Mouse (Mus musculus): ENCODE results near the gene Got2. TPM values are rescaled to one million over a fixed set of nuclear protein-coding genes. Genes with fewer than 3 reads are reported as not detected.

The Got2 gene
- polyA plus RNA-seq, 2 experiments = 60.2 to 101 TPM

- Histone ChIP-seq H3K9ac (ENCODE audit: low read depth, low read length, severe bottlenecking) (peak overlapping the region; percentile 74), H3K9me3 (ENCODE audit: control insufficient read depth, low read length) (no peaks in the 10 kb centered on the region), H3K36me3 (ENCODE audit: control insufficient read depth, insufficient read depth, low read length) (peaks cover 9% of the 10 kb centered on the region), H3K27ac (replicated peaks; ENCODE audit: low read depth, low read length) (no peak overlapping the region), H3K27me3 (ENCODE audit: control insufficient read depth, insufficient read depth, low read length) (no peaks in the 10 kb centered on the region), H3K4me1 (ENCODE audit: control insufficient read depth, insufficient read depth, low read length) (peaks cover 7% of the 10 kb centered on the region; the same call in 1 of the 2 replicates), H3K4me3 (replicated peaks; ENCODE audit: low read length) (peak overlapping the region; percentile 64), H3K4me2 (replicated peaks; ENCODE audit: low read depth, low read length, severe bottlenecking) (peak overlapping the region; percentile 67)
- ATAC-seq (ENCODE audit: low FRiP score, low read depth) (no peak), DNase-seq (ENCODE audit: low spot score) (no peak)
- 60% methylated on average over 4 of the region's 4 CpGs for WGBS
- no peak for TF ChIP-seq POLR2A (IDR thresholded peaks at IDR 0.05; ENCODE audit: borderline replicate concordance, extremely low read depth, insufficient read depth, insufficient read length)
These were observed 36.1 kb downstream of the Got2 start for GRCm38 (mm10) chr8:95852290-95852689.

DNA sequence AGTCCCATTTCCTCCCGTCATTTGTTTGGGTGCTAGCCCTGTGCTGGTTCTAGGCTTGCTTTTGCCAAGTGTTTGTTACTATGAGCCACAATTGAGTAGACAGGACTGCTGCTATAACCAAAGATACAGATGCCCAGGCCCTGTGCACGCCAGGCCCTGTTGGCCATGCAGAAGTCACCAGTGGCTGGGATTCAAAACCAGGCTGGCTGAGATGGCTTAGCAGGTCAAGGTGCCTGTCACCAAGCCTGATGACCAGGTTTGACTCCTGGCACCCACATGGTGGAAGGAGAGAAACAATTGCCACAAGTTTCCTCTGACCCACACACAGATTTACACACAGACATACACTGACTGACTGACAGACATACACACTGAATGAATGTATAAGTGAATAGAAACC lies 38.0 kb downstream of the Got2 start:
- H3K27ac ChIP-seq (replicated peaks; ENCODE audit: low read depth, low read length) = no peak overlapping the region
- peaks cover 19% of the 10 kb centered on the region for H3K36me3 ChIP-seq (ENCODE audit: control insufficient read depth, insufficient read depth, low read length)
- H3K9ac ChIP-seq (ENCODE audit: low read depth, low read length, severe bottlenecking) = no peak overlapping the region
- 88% methylated on average over 2 of the region's 2 CpGs for WGBS
- DNase-seq (ENCODE audit: low spot score) (no peak), ATAC-seq (ENCODE audit: low FRiP score, low read depth) (no peak)
- no peak overlapping the region for H3K4me3 ChIP-seq (replicated peaks; ENCODE audit: low read length)
- H3K4me1 ChIP-seq (ENCODE audit: control insufficient read depth, insufficient read depth, low read length) = peaks cover 7% of the 10 kb centered on the region; the same call in 1 of the 2 replicates
- no peak for TF ChIP-seq POLR2A (IDR thresholded peaks at IDR 0.05; ENCODE audit: borderline replicate concordance, extremely low read depth, insufficient read depth, insufficient read length)
- H3K9me3 ChIP-seq (ENCODE audit: control insufficient read depth, low read length) = no peaks in the 10 kb centered on the region
- no peak overlapping the region for H3K4me2 ChIP-seq (replicated peaks; ENCODE audit: low read depth, low read length, severe bottlenecking)
- H3K27me3 ChIP-seq (ENCODE audit: control insufficient read depth, insufficient read depth, low read length) = no peaks in the 10 kb centered on the region

GRCm38 (mm10) chr8:95848734-95849464 lies 39.4 kb downstream of the Got2 start:
- Histone ChIP-seq H3K9me3 (ENCODE audit: control insufficient read depth, low read length) (no peaks in the 10 kb centered on the region), H3K4me2 (replicated peaks; ENCODE audit: low read depth, low read length, severe bottlenecking) (no peak overlapping the region), H3K4me3 (replicated peaks; ENCODE audit: low read length) (no peak overlapping the region), H3K27me3 (ENCODE audit: control insufficient read depth, insufficient read depth, low read length) (no peaks in the 10 kb centered on the region), H3K27ac (replicated peaks; ENCODE audit: low read depth, low read length) (no peak overlapping the region), H3K36me3 (ENCODE audit: control insufficient read depth, insufficient read depth, low read length) (peaks cover 30% of the 10 kb centered on the region), H3K4me1 (ENCODE audit: control insufficient read depth, insufficient read depth, low read length) (peaks cover 7% of the 10 kb centered on the region; the same call in 1 of the 2 replicates), H3K9ac (ENCODE audit: low read depth, low read length, severe bottlenecking) (no peak overlapping the region)
- TF ChIP-seq POLR2A (IDR thresholded peaks at IDR 0.05; ENCODE audit: borderline replicate concordance, extremely low read depth, insufficient read depth, insufficient read length) = no peak
- ATAC-seq (ENCODE audit: low FRiP score, low read depth) (no peak), DNase-seq (ENCODE audit: low spot score) (no peak)
- 88% methylated on average over 19 of the region's 19 CpGs for WGBS

DNA sequence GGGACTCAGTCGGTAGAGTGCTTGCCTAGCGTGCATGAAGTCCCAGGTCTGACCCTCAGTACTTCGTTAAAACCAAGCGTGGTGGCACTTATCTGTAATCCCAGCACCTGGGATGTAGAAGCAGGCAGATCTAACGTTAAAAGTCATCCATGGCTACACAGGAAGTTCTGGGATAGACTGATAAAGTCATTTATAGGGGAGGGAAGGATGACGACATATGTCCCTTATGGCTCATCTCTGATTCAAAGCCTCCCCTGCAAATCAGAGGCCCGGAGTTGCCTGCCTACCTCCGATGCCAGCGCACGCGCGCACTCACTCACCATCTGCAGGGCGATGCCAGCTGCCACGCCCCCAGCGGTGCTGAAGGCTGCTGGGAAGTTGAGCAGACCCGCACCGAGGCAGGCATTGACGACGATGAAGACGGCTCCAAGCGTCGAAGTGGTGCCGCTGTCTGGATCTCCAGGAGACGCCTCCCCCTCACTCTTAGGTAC lies 40.2 kb downstream of the Got2 start:
- Histone ChIP-seq H3K9ac (ENCODE audit: low read depth, low read length, severe bottlenecking) (no peak overlapping the region), H3K9me3 (ENCODE audit: control insufficient read depth, low read length) (no peaks in the 10 kb centered on the region), H3K4me2 (replicated peaks; ENCODE audit: low read depth, low read length, severe bottlenecking) (no peak overlapping the region), H3K36me3 (ENCODE audit: control insufficient read depth, insufficient read depth, low read length) (peaks cover 38% of the 10 kb centered on the region), H3K4me3 (replicated peaks; ENCODE audit: low read length) (no peak overlapping the region), H3K27ac (replicated peaks; ENCODE audit: low read depth, low read length) (no peak overlapping the region), H3K4me1 (ENCODE audit: control insufficient read depth, insufficient read depth, low read length) (peaks cover 7% of the 10 kb centered on the region; the same call in 1 of the 2 replicates), H3K27me3 (ENCODE audit: control insufficient read depth, insufficient read depth, low read length) (no peaks in the 10 kb centered on the region)
- ATAC-seq (ENCODE audit: low FRiP score, low read depth) (no peak), DNase-seq (ENCODE audit: low spot score) (no peak)
- no peak for TF ChIP-seq POLR2A (IDR thresholded peaks at IDR 0.05; ENCODE audit: borderline replicate concordance, extremely low read depth, insufficient read depth, insufficient read length)
- WGBS = 78% methylated on average over 24 of the region's 24 CpGs

- Histone ChIP-seq H3K9me3 (ENCODE audit: control insufficient read depth, low read length) (no peaks in the 10 kb centered on the region), H3K27me3 (ENCODE audit: control insufficient read depth, insufficient read depth, low read length) (no peaks in the 10 kb centered on the region), H3K4me1 (ENCODE audit: control insufficient read depth, insufficient read depth, low read length) (no peaks in the 10 kb centered on the region), H3K36me3 (ENCODE audit: control insufficient read depth, insufficient read depth, low read length) (peaks cover 55% of the 10 kb centered on the region), H3K27ac (replicated peaks; ENCODE audit: low read depth, low read length) (no peak overlapping the region), H3K4me2 (replicated peaks; ENCODE audit: low read depth, low read length, severe bottlenecking) (no peak overlapping the region), H3K4me3 (replicated peaks; ENCODE audit: low read length) (no peak overlapping the region), H3K9ac (ENCODE audit: low read depth, low read length, severe bottlenecking) (no peak overlapping the region)
- no peak for ATAC-seq (ENCODE audit: low FRiP score, low read depth)
- no peak for TF ChIP-seq POLR2A (IDR thresholded peaks at IDR 0.05; ENCODE audit: borderline replicate concordance, extremely low read depth, insufficient read depth, insufficient read length)
- 93% methylated on average over 7 of the region's 7 CpGs for WGBS
- DNase-seq (ENCODE audit: low spot score) = no peak
These were observed 43.3 kb downstream of the Got2 start for GRCm38 (mm10) chr8:95845026-95845425.
